Mouse (Mus musculus): ENCODE data around the gene Gcnt2.
"Not testable (repeated sequence)": the region's sequence is repeated elsewhere in the genome, so short reads cannot be mapped to it uniquely, and the experiment has no call there.

The Gcnt2 gene

DNA sequence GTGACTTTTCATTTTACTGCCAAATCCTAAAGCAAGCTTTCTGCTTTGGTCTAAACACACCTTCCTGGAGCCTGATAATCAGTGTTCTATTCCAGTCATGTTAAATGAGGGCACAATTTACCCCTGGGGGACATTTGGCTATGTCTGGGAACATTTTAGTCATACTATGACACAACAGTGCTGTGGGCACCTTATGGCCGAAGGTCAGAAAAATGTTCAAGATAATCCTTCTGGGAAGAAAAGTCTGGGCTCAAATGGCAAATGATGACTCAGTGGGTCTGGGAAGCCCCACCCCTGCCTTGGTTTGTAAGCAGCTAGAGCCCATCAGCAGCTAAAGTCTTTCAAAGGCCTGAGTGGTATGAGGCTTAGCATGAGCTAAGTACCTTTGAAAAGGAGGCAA is 123.2 kb downstream of the Gcnt2 start:
- in situ Hi-C loops (cut with MboI, MseI): no loop called here

DNA sequence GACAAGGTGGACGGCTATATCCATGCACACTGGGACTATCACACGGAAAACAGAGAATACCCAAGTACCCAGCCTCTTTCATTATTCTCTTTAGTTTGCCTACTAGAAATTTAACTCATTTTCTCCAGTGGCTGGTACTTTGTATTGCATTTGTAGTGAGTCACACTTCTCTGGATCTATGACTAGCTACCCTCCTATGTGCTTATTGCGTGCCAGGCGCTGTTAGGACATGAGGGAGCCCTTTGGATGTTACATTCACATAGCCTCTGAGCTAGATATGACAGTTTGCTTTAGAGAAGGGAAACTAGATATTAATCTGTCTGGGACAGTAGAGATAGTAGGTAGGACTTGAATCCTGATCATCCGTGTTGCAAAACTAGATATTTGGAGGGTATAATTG is 126.5 kb downstream of the Gcnt2 start:
- in situ Hi-C loops (cut with MboI, MseI): no loop called here

DNA sequence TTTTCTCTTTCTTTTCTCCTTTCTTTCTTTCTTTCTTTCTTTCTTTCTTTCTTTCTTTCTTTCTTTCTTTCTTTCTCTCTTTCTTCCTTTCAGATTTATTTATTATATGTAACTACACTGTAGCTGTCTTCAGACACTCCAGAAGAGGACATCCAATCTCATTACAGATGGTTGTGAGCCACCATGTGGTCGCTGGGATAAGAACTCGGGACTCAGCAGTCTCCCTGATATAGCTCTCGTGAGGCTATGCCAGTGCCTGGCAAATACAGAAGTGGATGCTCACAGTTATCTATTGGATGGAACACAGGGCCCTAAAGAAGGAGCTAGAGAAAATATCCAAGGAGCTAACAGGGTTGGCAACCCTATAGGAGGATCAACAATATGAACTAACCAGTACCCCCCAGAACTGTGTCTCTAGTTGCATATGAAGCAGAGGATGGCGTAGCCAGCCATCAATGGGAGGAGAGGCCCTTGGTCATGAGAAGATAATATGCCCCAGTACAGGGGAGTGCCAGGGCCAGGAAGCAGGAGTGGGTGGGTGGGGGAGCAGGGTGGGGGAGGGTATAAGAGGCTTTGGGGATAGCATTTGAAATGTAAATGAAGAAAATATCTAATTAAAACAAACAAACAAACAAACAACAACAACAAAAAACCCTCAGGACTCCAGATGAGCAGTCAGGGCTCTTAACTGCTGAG is 128.2 kb downstream of the Gcnt2 start:
- in situ Hi-C loops (cut with MboI, MseI): not testable (repeated sequence)

DNA sequence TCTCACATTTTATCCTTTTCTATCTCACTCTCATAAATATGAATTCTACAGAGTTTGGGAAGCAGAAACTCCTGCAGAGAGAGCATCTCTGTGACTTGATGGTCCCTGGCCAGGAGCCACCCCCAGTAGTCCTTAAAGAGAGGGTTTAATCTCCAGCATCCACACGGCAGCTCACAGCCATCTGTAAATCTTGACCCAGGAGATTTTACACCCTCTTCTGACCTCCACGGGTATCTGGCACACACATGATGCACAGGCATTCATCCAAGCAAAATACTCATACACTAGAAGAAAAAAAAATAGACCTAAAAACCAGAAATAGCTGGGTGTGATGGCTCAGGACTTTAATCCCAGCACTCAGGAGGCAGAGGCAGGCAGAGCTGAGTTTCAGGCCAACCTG is 128.9 kb downstream of the Gcnt2 start:
- in situ Hi-C loops (cut with MboI, MseI): no loop called here

DNA sequence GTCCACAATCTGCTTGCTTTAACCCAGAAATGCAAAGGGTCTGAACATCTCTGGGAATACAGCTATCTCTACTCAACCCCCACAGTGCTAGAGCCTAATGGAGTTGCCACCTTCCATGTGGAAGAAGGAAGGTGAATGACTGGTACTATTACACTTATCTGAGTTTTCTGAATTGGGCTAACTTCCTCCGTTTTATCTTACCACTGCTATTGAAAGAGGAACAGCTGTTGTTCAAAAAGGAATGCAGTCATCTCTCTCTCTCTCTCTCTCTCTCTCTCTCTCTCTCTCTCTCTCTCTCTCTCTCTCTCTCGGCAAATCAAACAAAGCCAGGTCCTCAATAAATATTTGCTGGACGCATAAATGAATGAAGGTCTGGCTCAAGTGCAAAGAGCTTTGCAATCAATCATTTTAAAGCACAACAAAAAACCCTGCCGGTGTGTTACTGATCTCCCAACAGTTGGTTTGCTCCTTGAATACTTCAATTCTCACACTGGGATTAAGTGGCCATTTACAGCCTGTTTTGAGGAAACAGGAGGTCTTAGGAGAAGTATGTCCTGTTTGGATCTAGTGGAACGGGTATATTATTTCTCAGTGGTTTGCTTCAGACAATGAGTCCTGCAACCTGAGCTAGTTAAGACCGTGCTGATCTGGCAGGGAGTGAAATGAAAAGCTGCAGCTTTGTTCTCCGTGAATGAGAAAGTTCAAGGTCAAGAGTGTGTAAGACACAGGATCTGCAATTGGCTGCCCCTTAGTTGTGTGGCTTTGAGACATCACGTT is 135.1 kb downstream of the Gcnt2 start:
- in situ Hi-C loops (cut with MboI, MseI): no loop called here

DNA sequence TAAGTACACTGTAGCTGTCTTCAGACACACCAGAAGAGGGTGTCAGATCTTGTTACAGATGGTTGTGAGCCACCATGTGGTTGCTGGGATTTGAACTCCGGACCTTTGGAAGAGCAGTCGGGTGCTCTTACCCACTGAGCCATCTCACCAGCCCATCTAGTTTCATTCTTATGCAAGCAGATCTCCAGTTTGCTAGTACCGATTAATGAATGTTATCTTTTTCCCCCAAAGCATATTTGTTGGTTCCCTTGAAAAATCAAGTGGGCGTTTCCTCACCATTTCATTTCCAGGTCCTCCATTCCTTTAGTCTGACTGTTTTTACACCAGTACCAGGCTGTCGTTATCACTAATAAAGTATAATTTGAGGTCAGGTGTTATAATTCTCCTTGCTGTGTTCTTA is 139.0 kb downstream of the Gcnt2 start:
- in situ Hi-C loops (cut with MboI, MseI): not testable (repeated sequence)

DNA sequence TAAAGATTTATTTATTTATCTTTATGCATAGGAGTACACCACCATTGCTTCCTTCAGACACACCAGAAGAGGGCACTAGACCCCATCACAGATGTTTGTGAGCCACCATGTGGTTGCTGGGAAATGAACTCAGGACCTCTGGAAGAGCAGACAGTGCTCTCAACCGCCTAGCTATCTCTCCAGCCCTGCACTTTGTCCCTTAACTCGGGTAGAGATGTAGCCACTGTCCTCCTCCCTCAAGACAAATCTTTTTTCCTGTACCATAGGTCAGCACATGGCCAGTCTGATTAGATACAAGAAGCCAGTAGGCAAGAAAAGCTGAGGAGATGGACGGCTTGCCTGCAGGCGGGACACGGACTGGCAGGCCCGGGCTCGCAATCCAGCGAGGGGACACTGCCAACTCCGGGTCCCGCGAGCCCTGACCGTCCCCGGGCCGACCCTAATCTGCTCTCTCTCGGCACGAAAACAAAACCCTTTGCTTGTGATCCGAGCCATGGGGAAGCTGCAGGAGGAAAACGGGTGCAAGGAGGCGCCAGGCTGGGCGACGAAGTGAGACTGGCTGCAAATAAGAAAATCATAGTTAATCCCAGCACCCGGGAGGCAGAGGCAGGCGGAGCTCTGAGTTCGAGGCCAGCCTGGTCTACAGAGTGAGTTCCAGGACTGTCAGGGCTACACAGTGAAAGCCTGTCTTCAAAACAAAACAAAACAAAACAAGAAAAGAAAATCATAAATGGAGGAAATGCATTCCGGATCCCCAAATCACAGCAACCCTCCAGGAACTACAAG is 140.8 kb downstream of the Gcnt2 start:
- in situ Hi-C loops (cut with MboI, MseI): loop anchor here (10.0 to 25.0 kb wide), 2 partner anchors 244 to 1062 kb away; partner anchors contain the start of genes Hivep1 (in 1 of the 2) and Smim13 (in 1 of the 2)

DNA sequence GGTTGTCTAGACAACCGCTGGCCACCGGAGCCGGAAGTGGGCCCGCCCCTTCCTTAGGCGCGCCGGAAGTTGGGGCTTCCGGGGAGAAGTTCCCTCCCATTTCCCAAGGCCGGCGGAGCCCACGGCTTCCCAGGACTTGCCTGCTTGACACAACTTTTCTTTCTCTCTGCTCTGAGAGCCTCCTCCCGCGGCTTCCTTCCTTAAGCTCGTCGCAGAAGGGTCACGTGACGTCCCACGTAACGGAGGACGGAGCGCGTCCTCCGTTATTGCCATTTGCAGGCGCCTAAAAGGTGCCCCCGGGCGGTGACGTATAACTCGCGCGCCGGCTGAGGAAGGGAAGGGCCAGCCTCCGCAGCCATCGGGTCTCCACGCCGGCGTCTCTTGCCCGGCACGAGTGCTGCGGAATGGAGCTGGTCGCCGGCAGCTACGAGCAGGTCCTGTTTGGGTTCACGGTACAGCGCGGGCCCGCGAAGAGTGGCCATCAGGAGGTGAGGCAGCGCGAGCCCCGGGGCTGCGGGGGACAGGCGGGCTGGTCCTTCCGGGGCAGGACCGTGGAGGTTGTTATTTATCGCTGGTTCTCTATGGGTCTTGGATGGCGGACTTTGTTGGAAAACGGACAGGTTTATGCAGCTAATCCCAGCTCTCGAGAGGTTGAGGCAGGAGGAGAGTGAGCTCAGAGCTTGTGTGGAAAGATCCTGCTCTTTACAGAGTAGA is 141.5 kb downstream of the Gcnt2 start, which contains the start of gene Pak1ip1:
Gene Pak1ip1, plus strand, starts transcription at position 98 of the 714 bp plus-strand sequence.
- in situ Hi-C loops (cut with MboI, MseI): loop anchor here (10.0 to 25.0 kb wide), 2 partner anchors 244 to 1061 kb away; partner anchors contain the start of genes Hivep1 (in 1 of the 2) and Smim13 (in 1 of the 2)

DNA sequence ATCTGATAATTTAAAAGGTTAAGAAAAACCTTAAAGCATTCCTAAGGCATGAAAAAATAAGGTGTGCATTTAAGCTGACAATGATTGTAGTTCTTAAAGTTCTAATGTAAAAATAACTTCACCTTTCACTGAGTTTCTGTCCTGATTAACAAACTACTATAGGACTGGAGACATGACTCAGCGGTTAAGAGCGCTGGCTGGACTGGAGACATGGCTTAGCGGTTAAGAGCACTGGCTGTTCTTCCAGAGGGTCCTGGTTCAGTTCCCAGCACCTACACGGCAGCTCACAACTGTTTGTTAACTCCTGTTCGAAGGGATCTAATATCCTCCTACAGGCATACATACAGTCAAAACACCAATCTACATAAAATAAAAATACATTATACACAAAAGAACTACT is 142.4 kb downstream of the Gcnt2 start:
- in situ Hi-C loops (cut with MboI, MseI): loop anchor here (10.0 to 25.0 kb wide), 2 partner anchors 243 to 1060 kb away; partner anchors contain the start of genes Hivep1 (in 1 of the 2) and Smim13 (in 1 of the 2)

DNA sequence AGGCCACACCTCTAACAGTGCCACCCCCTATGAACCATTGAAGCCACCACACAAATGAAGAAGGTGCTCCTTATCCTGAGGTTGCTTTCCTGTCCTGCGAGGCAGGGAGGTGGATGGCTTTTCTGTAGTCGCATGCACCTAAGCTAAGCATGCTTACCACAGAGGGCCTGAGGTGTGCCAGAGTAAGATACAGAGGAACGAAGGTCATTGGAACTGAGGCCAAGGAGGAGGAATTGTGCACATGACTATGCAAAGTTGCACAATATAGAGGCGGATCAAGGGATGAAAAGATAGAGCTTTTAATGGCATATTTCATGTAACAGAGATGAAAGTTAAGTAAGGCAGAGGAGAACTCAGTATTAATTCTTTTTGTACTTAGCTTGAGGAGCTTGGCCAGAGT is 146.7 kb downstream of the Gcnt2 start:
- in situ Hi-C loops (cut with MboI, MseI): loop anchor here (10.0 to 25.0 kb wide), 2 partner anchors 239 to 1056 kb away; partner anchors contain the start of genes Hivep1 (in 1 of the 2) and Smim13 (in 1 of the 2)

DNA sequence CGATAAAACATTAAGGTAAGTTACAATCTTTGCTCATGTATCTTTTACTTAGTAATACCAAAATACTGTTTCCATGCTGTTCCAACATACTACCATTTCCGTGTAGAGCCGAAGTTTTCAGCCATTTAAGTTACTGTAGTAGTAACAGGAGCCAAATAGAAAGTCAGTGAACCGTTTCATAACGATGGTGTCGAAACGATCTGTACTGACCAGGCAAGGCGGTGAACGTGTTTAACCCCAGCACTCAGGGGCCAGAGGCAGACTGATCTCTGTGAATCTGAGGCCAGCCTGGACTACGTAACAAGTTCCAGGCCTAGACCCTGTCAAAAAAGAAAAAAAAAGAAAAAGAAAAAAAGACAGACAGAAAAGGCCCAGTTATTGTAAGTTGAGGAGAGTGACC is 148.7 kb downstream of the Gcnt2 start:
- in situ Hi-C loops (cut with MboI, MseI): loop anchor here (10.0 to 25.0 kb wide), 2 partner anchors 237 to 1054 kb away; partner anchors contain the start of genes Hivep1 (in 1 of the 2) and Smim13 (in 1 of the 2)

DNA sequence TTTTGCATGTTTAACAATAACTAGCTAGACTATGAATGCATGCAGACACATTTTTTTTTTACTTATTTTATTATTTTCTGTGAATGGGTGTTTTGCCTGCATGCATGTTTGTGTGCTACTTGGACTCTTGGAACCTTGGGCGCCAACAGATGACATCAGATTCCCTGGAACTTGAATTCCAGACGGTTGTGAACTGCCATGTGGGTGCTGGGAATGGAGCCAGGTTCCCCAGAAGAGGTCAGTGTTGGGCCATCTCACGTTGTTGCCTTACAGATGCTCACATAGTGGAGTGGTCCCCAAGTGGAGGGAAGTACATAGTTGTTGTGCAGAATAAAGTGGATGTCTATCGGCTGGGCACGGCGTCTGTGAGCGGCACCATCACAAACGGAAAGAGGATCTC is 149.4 kb downstream of the Gcnt2 start:
- in situ Hi-C loops (cut with MboI, MseI): loop anchor here (10.0 to 25.0 kb wide), 2 partner anchors 236 to 1053 kb away; partner anchors contain the start of genes Hivep1 (in 1 of the 2) and Smim13 (in 1 of the 2)

Data from T-helper 17 cell (primary cell).